Mouse (Mus musculus) lung, postnatal 0 days (tissue): ENCODE measurements around the gene Mea1. TPM values are rescaled to one million over a fixed set of nuclear protein-coding genes. Genes with fewer than 3 reads are reported as not detected.

ENCODE experiments used
- ATAC-seq: fragments of 200-750 bp; cut with Nextera tagmentation; 2 replicates; pipeline ENCODE4 v1.8.0; 2017; ENCODE audit warnings: moderate library complexity
- DNase-seq: peaks from one replicate; pipeline ENCODE4 v3.0.0-alpha.2; 2016; ENCODE audit warnings: low spot score
- H3K27ac ChIP-seq: fragments of 300-500 bp; sonication (generic); 2 replicates; pipeline ENCODE4 v1.5.1; 2014; ENCODE audit warnings: antibody characterized with exemption, mild to moderate bottlenecking, low read length, mixed read lengths
- H3K27me3 ChIP-seq: fragments of 300-500 bp; sonication (generic); replicated peaks from 2 replicates; pipeline ENCODE4 v1.6.1; 2014; ENCODE audit warnings: low read length, mixed read lengths; ENCODE audit not compliant: insufficient read depth
- H3K36me3 ChIP-seq: fragments of 300-500 bp; sonication (generic); 2 replicates; pipeline ENCODE4 v1.6.1; 2014; ENCODE audit warnings: low read length, mixed read lengths; ENCODE audit not compliant: insufficient read depth
- H3K4me1 ChIP-seq: fragments of 300-500 bp; sonication (generic); 2 replicates; pipeline ENCODE4 v1.6.1; 2014; ENCODE audit warnings: antibody characterized with exemption, low read depth, low read length, mixed read lengths; ENCODE audit not compliant: insufficient read depth
- H3K4me2 ChIP-seq: fragments of 300-500 bp; sonication (generic); replicated peaks from 2 replicates; pipeline ENCODE4 v1.6.1; 2014; ENCODE audit warnings: low read depth, mild to moderate bottlenecking, low read length, moderate library complexity, mixed read lengths
- H3K4me3 ChIP-seq: fragments of 300-500 bp; sonication (generic); 2 replicates; pipeline ENCODE4 v1.5.1; 2014; ENCODE audit warnings: low read depth, low read length
- H3K9ac ChIP-seq: fragments of 300-500 bp; sonication (generic); replicated peaks from 2 replicates; pipeline ENCODE4 v1.6.1; 2014; ENCODE audit warnings: low read depth, mild to moderate bottlenecking
- H3K9me3 ChIP-seq: fragments of 300-500 bp; sonication (generic); 2 replicates; pipeline ENCODE4 v1.6.1; 2016; ENCODE audit warnings: low read length, mixed read lengths
- CTCF ChIP-seq: IDR thresholded peaks from 2 replicates; pipeline ENCODE4 v1.5.1; 2016; ENCODE audit warnings: antibody characterized with exemption, mild to moderate bottlenecking
- EP300 ChIP-seq: IDR thresholded peaks from 2 replicates; pipeline ENCODE4 v1.6.1; 2016; ENCODE audit warnings: antibody characterized with exemption, mild to moderate bottlenecking, control low read depth
- WGBS: fragments of 180-500 bp; shearing (Covaris S2); extraction: QIAGEN DNeasy Blood & Tissue Kit; methylation state at CpG from one replicate; pipeline ENCODE4 v1.1.7; 2014; 5-methylcytosine and 5-hydroxymethylcytosine counted together
- polyA plus RNA-seq: library from polyadenylated mRNA; unstranded; fragments of >200 nt; fragmentation: Nextera tagmentation; extraction: Ambion mirVana; gene quantifications from 2 replicates; pipeline ENCODE4 v1.2.1, GENCODE M21; 2015

The Mea1 gene
- polyA plus RNA-seq, 1 experiment from 2014 or later, result 114 TPM

DNA sequence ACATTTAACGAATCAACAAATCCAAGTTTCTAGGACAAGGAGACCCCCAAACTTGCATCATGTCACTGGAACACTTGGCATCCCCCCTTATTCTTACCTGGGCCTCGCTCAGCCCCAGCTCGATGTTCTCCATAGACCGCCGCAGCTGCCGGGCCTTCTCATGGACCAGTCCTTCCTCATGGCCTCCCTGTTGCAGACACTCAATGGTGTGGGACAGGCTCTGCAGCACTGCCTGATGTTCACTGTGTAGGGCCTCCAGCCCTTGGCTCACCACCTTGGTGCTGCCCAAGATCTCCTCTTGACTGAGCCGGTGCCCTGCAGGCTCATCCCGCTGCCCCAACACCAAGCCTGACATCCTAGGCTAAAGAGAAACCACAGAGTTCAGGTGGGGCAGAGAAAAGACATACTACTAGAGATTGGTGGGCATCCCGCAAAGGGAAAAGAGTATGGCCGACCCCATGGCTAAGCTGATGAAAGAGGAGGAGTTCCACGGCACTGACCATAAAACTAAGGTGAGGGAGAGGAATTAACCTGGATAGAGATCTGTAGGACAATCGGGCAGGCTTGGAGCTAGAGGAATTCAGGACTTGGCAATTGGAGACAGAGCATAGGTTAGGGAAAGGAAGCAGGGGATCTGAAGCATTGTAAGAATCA lies 34.3 kb upstream of the Mea1 start:
- Histone ChIP-seq H3K4me2 (peak overlapping the region; percentile 89), H3K9me3 (no peaks in the 10 kb centered on the region), H3K27ac (peak overlapping the region; percentile 96), H3K27me3 (no peaks in the 10 kb centered on the region), H3K4me1 (peaks cover 17% of the 10 kb centered on the region), H3K36me3 (0 out of 2 replicates have a peak, but pooled peaks cover 7% of the 10 kb centered on the region), H3K9ac (no peak overlapping the region; the same call in 1 of the 2 replicates), H3K4me3 (peak overlapping the region; percentile 83)
- TF ChIP-seq CTCF, result no peak
- no peak for DNase-seq
- WGBS, result 84% methylated on average over 12 of the region's 12 CpGs
- no peak for ATAC-seq

DNA sequence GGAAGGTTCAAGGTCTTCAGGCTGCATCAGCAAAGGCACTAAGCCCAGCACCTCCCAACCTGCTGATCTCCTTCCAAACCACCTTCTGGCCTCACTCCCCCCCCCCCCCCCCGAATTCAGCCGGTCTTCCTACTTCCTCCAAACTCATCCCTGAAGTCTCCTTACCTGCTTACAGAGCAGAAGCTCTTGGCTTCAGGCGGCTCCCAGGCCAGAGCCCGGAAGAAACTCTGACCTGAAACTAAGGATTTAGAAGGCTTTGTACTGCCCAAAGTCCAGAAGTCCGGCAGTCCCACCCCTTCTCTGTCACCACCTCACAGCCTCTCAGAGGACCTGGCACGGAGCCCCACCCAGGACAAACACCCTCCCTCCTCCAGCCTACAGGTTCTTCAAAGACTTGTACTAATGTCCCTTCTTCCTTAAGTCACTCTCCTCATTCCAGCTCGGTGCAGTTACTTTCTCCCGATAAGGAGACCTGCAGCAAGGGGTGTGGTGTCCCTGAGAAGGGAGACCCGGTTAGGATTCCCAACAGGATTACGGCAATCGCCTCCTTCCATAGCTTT lies 33.6 kb upstream of the Mea1 start:
- H3K9me3 ChIP-seq, result no peaks in the 10 kb centered on the region
- ATAC-seq (peak; percentile 63), DNase-seq (peak; percentile 92)
- TF ChIP-seq CTCF (no peak), EP300 (peak; percentile 10; the same call in 1 of the 2 replicates)
- 0 out of 2 replicates have a peak, but pooled peaks cover 5% of the 10 kb centered on the region for H3K36me3 ChIP-seq
- peak overlapping the region; percentile 83 for H3K4me3 ChIP-seq
- peak overlapping the region; percentile 89 for H3K4me2 ChIP-seq
- peak overlapping the region; percentile 60 for H3K9ac ChIP-seq
- peaks cover 22% of the 10 kb centered on the region for H3K4me1 ChIP-seq
- peak overlapping the region; percentile 96 for H3K27ac ChIP-seq
- H3K27me3 ChIP-seq, result no peaks in the 10 kb centered on the region
- WGBS, result 3% methylated on average over 11 of the region's 11 CpGs

- ATAC-seq (peak; percentile 72), DNase-seq (peak; percentile 98)
- Histone ChIP-seq H3K4me1 (peaks cover 22% of the 10 kb centered on the region), H3K36me3 (0 out of 2 replicates have a peak, but pooled peaks cover 5% of the 10 kb centered on the region), H3K4me3 (peak within 1 kb of the TSS; percentile 83), H3K27me3 (no peaks in the 10 kb centered on the region), H3K27ac (peak within 1 kb of the TSS; percentile 96), H3K9ac (peak within 1 kb of the TSS; percentile 70), H3K9me3 (no peaks in the 10 kb centered on the region), H3K4me2 (peak within 1 kb of the TSS; percentile 89)
- TF ChIP-seq EP300 (peak; percentile 45; the same call in 1 of the 2 replicates), CTCF (no peak; the same call in 1 of the 2 replicates)
- under 1% methylated on average over 53 of the region's 53 CpGs for WGBS
These were observed 32.9 kb upstream of the Mea1 start, which contains the start of the genes Klc4 and Mrpl2 for GRCm38 (mm10) chr17:46645561-46646321. Gene Klc4 (minus strand): TSS chr17:46646022. Gene Mrpl2 (plus strand): TSS chr17:46646229.

DNA sequence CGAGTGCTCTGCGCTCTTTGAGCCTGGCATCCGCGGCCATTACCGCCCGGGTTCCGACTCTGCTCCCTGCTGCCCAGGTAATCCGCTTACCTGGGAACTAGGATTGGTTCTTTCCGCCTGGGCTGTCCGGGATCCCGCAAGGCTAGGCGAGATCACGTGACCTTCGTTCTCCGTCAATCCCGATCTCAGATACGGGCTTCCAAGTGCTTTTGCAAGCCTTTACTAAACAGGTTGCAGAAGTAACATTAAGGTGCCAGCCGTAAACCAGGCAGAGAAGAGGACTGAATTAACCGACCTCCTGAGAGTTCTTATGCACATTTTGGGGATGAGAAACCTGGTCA lies 32.3 kb upstream of the Mea1 start:
- Histone ChIP-seq H3K9ac (peak overlapping the region; percentile 70), H3K4me1 (peaks cover 25% of the 10 kb centered on the region), H3K4me2 (peak overlapping the region; percentile 71), H3K36me3 (0 out of 2 replicates have a peak, but pooled peaks cover 5% of the 10 kb centered on the region), H3K27ac (peak overlapping the region; percentile 84), H3K9me3 (no peaks in the 10 kb centered on the region), H3K27me3 (no peaks in the 10 kb centered on the region), H3K4me3 (peak overlapping the region; percentile 83)
- 1% methylated on average over 19 of the region's 19 CpGs for WGBS
- peak; percentile 3 for ATAC-seq
- TF ChIP-seq EP300 (no peak), CTCF (no peak)
- no peak for DNase-seq

DNA sequence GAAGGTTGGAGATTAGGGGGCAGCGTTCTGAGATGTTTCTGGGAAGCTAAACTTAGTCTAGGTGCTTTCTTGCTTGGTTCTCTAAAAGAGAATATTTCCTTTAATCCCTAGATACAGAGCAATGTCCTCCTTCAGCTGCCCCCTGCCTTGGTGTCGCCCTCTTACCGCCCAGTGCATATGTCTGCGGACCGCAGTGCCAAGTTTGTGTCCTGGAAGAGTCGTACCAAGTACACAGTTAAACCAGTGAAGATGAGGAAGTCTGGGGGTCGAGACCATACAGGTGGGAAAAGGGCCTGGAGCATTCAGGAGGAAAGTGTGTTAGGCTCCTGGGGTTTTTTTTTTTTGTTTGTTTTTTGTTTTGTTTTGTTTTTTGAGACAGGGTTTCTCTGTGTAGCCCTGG lies 31.3 kb upstream of the Mea1 start:
- H3K27me3 ChIP-seq, result no peaks in the 10 kb centered on the region
- H3K4me3 ChIP-seq, result no peak overlapping the region
- no peak for TF ChIP-seq EP300
- no peak for ATAC-seq
- no peak for DNase-seq
- 85% methylated on average over 7 of the region's 7 CpGs for WGBS
- no peak overlapping the region for H3K27ac ChIP-seq
- no peak overlapping the region for H3K9ac ChIP-seq
- no peaks in the 10 kb centered on the region for H3K9me3 ChIP-seq
- peaks cover 32% of the 10 kb centered on the region for H3K4me1 ChIP-seq
- 0 out of 2 replicates have a peak, but pooled peaks cover 1% of the 10 kb centered on the region for H3K36me3 ChIP-seq
- no peak overlapping the region for H3K4me2 ChIP-seq

GRCm38 (mm10) chr17:46648436-46648835 lies 30.2 kb upstream of the Mea1 start:
- no peak overlapping the region for H3K4me2 ChIP-seq
- H3K27me3 ChIP-seq, result no peaks in the 10 kb centered on the region
- H3K27ac ChIP-seq, result no peak overlapping the region
- no peaks in the 10 kb centered on the region for H3K36me3 ChIP-seq
- ATAC-seq (no peak), DNase-seq (no peak)
- no peak for TF ChIP-seq CTCF
- no peak for TF ChIP-seq EP300
- H3K9me3 ChIP-seq, result no peaks in the 10 kb centered on the region
- H3K4me1 ChIP-seq, result peaks cover 32% of the 10 kb centered on the region
- no peak overlapping the region for H3K9ac ChIP-seq
- 79% methylated on average over 9 of the region's 9 CpGs for WGBS
- H3K4me3 ChIP-seq, result no peak overlapping the region
